Mouse (Mus musculus): ENCODE measurements around the gene Cdc34b. TPM values are rescaled to one million over a fixed set of nuclear protein-coding genes. Genes with fewer than 3 reads are reported as not detected.

Gene Cdc34b
- polyA plus RNA-seq, 1 experiment = 0.55 TPM

DNA sequence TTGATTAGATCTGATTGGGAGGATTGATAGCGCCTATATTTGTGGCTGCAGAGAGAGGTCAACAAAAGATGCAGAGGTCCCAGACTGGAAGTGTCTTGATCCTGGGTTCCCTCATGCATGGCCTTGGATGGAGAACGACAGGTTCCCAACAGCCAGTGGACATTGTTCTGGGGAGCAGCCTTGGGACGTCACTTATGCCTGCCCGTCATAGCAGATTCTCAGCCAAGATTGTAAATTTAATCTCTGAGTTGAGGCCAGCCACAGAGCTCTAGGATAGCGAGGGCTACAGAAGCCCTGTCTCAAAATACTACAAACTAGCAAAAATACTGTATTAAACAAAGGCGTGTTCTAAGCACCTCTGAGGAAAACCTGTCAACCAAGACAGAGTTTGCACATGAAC, 18.3 kb downstream of the Cdc34b start:
- no peak for TF ChIP-seq POLR2A (IDR thresholded peaks at IDR 0.05; ENCODE audit: insufficient read depth, low read length)
- no peak for TF ChIP-seq EP300 (IDR thresholded peaks at IDR 0.05; ENCODE audit: insufficient read depth, low read depth, low read length)
- TF ChIP-seq CTCF (IDR thresholded peaks at IDR 0.05; ENCODE audit: low read depth, low read length) = no peak
- no peak overlapping the region for H3K4me3 ChIP-seq (ENCODE audit: low read depth, low read length)
- H3K9ac ChIP-seq (ENCODE audit: low read depth, poor library complexity, severe bottlenecking) = no peak overlapping the region
- no peak overlapping the region for H3K27ac ChIP-seq (ENCODE audit: insufficient read depth, low read length)
- H3K4me1 ChIP-seq (ENCODE audit: control insufficient read depth, insufficient read depth, low read length) = no peaks in the 10 kb centered on the region
- H3K27me3 ChIP-seq (ENCODE audit: control insufficient read depth, insufficient read depth, low read length, poor library complexity, severe bottlenecking) = no peaks in the 10 kb centered on the region
- H3K9me3 ChIP-seq (replicated peaks; ENCODE audit: control insufficient read depth, insufficient read depth, low read length, poor library complexity, severe bottlenecking) = no peaks in the 10 kb centered on the region
- H3K36me3 ChIP-seq (ENCODE audit: control insufficient read depth, insufficient read depth, low read length, poor library complexity, severe bottlenecking) = no peaks in the 10 kb centered on the region

DNA sequence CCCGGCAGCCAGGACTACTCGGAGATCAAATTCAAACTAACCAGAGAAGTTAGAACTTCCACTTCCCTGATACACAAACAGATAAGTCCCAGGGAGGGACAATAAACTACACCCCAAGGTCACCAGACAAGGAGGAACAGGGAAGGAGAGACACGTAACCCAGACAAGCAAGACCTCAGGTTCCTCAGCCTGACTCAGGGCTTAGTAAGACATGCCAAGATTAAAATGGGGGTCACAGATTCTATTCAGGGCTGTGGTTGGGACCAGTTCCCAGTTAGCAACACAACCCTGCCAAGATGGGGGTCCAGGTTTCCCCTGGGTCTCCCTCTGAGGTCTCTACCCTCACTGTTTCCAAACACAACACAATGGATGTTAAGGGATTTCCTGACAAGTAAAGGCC, 18.8 kb downstream of the Cdc34b start:
- Histone ChIP-seq H3K27me3 (ENCODE audit: control insufficient read depth, insufficient read depth, low read length, poor library complexity, severe bottlenecking) (no peaks in the 10 kb centered on the region), H3K4me1 (ENCODE audit: control insufficient read depth, insufficient read depth, low read length) (no peaks in the 10 kb centered on the region), H3K9ac (ENCODE audit: low read depth, poor library complexity, severe bottlenecking) (no peak overlapping the region), H3K27ac (ENCODE audit: insufficient read depth, low read length) (no peak overlapping the region), H3K4me3 (ENCODE audit: low read depth, low read length) (no peak overlapping the region), H3K9me3 (replicated peaks; ENCODE audit: control insufficient read depth, insufficient read depth, low read length, poor library complexity, severe bottlenecking) (no peaks in the 10 kb centered on the region), H3K36me3 (ENCODE audit: control insufficient read depth, insufficient read depth, low read length, poor library complexity, severe bottlenecking) (no peaks in the 10 kb centered on the region)
- TF ChIP-seq POLR2A (IDR thresholded peaks at IDR 0.05; ENCODE audit: insufficient read depth, low read length) (no peak), CTCF (IDR thresholded peaks at IDR 0.05; ENCODE audit: low read depth, low read length) (no peak), EP300 (IDR thresholded peaks at IDR 0.05; ENCODE audit: insufficient read depth, low read depth, low read length) (no peak)

DNA sequence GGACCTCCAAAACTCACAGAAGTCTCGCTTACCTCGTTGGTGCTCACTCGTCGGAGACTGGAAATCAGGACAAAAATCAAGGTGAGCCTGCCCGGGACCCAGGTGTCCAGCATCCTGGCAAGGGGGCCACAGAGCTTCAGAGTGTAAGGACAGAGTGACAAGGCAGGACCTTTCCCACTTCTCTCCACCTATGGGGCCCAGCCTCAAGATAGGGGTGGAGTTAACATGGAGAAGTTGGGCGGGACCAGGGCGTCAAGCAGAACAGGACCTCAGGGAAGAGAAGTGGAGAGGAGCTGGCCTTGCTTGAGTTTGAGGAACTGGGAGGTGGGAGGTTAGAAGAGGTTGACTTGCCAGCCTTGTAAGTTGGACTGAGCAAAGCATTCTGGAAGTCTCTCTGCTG, 19.2 kb downstream of the Cdc34b start:
- Histone ChIP-seq H3K4me3 (ENCODE audit: low read depth, low read length) (no peak overlapping the region), H3K9me3 (replicated peaks; ENCODE audit: control insufficient read depth, insufficient read depth, low read length, poor library complexity, severe bottlenecking) (no peaks in the 10 kb centered on the region), H3K27me3 (ENCODE audit: control insufficient read depth, insufficient read depth, low read length, poor library complexity, severe bottlenecking) (no peaks in the 10 kb centered on the region), H3K27ac (ENCODE audit: insufficient read depth, low read length) (no peak overlapping the region), H3K9ac (ENCODE audit: low read depth, poor library complexity, severe bottlenecking) (no peak overlapping the region), H3K36me3 (ENCODE audit: control insufficient read depth, insufficient read depth, low read length, poor library complexity, severe bottlenecking) (no peaks in the 10 kb centered on the region), H3K4me1 (ENCODE audit: control insufficient read depth, insufficient read depth, low read length) (no peaks in the 10 kb centered on the region)
- no peak for TF ChIP-seq POLR2A (IDR thresholded peaks at IDR 0.05; ENCODE audit: insufficient read depth, low read length)
- no peak for TF ChIP-seq CTCF (IDR thresholded peaks at IDR 0.05; ENCODE audit: low read depth, low read length)
- no peak for TF ChIP-seq EP300 (IDR thresholded peaks at IDR 0.05; ENCODE audit: insufficient read depth, low read depth, low read length)

DNA sequence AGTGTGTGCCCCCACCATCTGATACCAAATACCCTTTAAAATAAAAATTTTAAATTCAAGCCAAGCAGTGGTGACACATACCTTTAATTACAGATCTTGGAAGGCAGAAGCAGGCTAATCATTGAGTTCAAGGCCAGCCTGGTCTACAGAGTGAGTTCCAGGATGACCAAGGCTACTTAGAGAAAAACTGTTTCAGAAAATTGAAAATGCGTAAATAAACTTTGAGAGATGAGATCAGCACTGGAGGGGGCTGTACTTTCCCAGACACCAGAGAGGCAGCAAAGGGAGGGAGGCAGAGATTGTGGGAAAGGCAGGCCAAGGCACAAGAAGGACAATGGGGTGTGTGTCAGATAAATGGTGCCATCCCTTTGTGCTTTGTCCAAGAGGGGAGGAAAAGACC, 20.7 kb downstream of the Cdc34b start:
- no peak for TF ChIP-seq POLR2A (IDR thresholded peaks at IDR 0.05; ENCODE audit: insufficient read depth, low read length)
- no peak for TF ChIP-seq EP300 (IDR thresholded peaks at IDR 0.05; ENCODE audit: insufficient read depth, low read depth, low read length)
- no peak for TF ChIP-seq CTCF (IDR thresholded peaks at IDR 0.05; ENCODE audit: low read depth, low read length)
- Histone ChIP-seq H3K27ac (ENCODE audit: insufficient read depth, low read length) (no peak overlapping the region), H3K9ac (ENCODE audit: low read depth, poor library complexity, severe bottlenecking) (no peak overlapping the region)

DNA sequence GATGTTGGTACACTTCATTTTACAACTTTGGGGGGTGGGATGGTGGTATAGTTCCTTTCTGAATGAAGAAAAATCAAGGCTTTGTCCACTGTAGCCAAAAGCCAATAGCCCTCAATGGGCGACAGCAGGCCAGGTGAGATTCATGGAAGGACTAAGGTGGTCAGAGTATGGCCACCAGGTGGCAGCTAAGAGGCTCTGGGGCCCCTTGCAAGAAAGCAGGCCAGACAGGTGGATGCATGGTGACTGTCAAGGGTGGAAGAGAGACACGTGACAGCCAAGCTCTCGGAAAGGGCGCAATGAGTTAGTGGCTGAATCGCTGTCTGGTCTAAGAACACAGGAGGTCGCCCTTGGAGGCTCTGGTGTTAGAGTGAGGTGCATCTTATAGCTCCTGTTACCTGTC, 21.2 kb downstream of the Cdc34b start:
- Histone ChIP-seq H3K4me3 (ENCODE audit: low read depth, low read length) (no peak overlapping the region), H3K4me1 (ENCODE audit: control insufficient read depth, insufficient read depth, low read length) (no peaks in the 10 kb centered on the region), H3K36me3 (ENCODE audit: control insufficient read depth, insufficient read depth, low read length, poor library complexity, severe bottlenecking) (no peaks in the 10 kb centered on the region), H3K9ac (ENCODE audit: low read depth, poor library complexity, severe bottlenecking) (no peak overlapping the region), H3K27ac (ENCODE audit: insufficient read depth, low read length) (no peak overlapping the region), H3K27me3 (ENCODE audit: control insufficient read depth, insufficient read depth, low read length, poor library complexity, severe bottlenecking) (no peaks in the 10 kb centered on the region), H3K9me3 (replicated peaks; ENCODE audit: control insufficient read depth, insufficient read depth, low read length, poor library complexity, severe bottlenecking) (no peaks in the 10 kb centered on the region)
- TF ChIP-seq CTCF (IDR thresholded peaks at IDR 0.05; ENCODE audit: low read depth, low read length) (peak; percentile 54), EP300 (IDR thresholded peaks at IDR 0.05; ENCODE audit: insufficient read depth, low read depth, low read length) (no peak)

More for the DNA sequence above, 20.7 kb downstream of the Cdc34b start:
- Histone ChIP-seq H3K27me3 (ENCODE audit: control insufficient read depth, insufficient read depth, low read length, poor library complexity, severe bottlenecking) (no peaks in the 10 kb centered on the region), H3K36me3 (ENCODE audit: control insufficient read depth, insufficient read depth, low read length, poor library complexity, severe bottlenecking) (no peaks in the 10 kb centered on the region), H3K4me3 (ENCODE audit: low read depth, low read length) (no peak overlapping the region), H3K4me1 (ENCODE audit: control insufficient read depth, insufficient read depth, low read length) (no peaks in the 10 kb centered on the region), H3K9me3 (replicated peaks; ENCODE audit: control insufficient read depth, insufficient read depth, low read length, poor library complexity, severe bottlenecking) (no peaks in the 10 kb centered on the region)

DNA sequence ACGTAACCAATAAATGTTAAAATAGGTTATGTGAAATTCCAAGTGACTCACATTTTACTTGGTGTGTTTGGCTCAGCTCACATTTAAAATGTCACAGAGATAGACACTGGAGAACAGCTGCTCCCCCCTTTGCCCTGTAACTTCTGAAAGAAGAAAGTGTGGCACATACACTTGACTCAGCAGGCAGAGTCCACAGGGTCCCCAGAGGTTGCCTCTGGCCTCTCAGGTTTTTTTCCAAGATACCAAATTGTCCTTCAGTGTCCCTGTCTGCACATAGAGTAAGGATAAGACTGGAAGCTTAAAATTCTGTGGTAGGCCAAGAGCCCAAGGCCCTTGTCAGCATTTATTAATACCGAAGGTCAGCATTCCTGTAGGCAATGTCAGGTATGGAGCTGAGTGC, 25.7 kb downstream of the Cdc34b start:
- no peak overlapping the region for H3K9ac ChIP-seq (ENCODE audit: low read depth, poor library complexity, severe bottlenecking)
- no peaks in the 10 kb centered on the region for H3K27me3 ChIP-seq (ENCODE audit: control insufficient read depth, insufficient read depth, low read length, poor library complexity, severe bottlenecking)
- no peaks in the 10 kb centered on the region for H3K9me3 ChIP-seq (replicated peaks; ENCODE audit: control insufficient read depth, insufficient read depth, low read length, poor library complexity, severe bottlenecking)
- H3K4me1 ChIP-seq (ENCODE audit: control insufficient read depth, insufficient read depth, low read length) = no peaks in the 10 kb centered on the region
- H3K36me3 ChIP-seq (ENCODE audit: control insufficient read depth, insufficient read depth, low read length, poor library complexity, severe bottlenecking) = no peaks in the 10 kb centered on the region
- TF ChIP-seq EP300 (IDR thresholded peaks at IDR 0.05; ENCODE audit: insufficient read depth, low read depth, low read length) = no peak
- TF ChIP-seq CTCF (IDR thresholded peaks at IDR 0.05; ENCODE audit: low read depth, low read length) = no peak
- TF ChIP-seq POLR2A (IDR thresholded peaks at IDR 0.05; ENCODE audit: insufficient read depth, low read length) = no peak
- no peak overlapping the region for H3K4me3 ChIP-seq (ENCODE audit: low read depth, low read length)
- no peak overlapping the region for H3K27ac ChIP-seq (ENCODE audit: insufficient read depth, low read length)
